Mouse (Mus musculus) embryonic fibroblast, embryonic 13.5 days (primary cell): ENCODE data around the gene Rfc5.
"Not testable (repeated sequence)": the region's sequence is repeated elsewhere in the genome, so short reads cannot be mapped to it uniquely, and the experiment has no call there.

Source experiments
- CTCF ChIP-seq: IDR thresholded peaks from 2 replicates; pipeline ENCODE4 v1.5.1; 2011; ENCODE audit warnings: mild to moderate bottlenecking, control low read depth, low read length, moderate library complexity, borderline replicate concordance; ENCODE audit not compliant: insufficient read depth
- POLR2A ChIP-seq: IDR thresholded peaks from 2 replicates; pipeline ENCODE4 v1.6.1; 2011; ENCODE audit warnings: low read depth, mild to moderate bottlenecking, control low read depth, low read length, moderate library complexity

- not testable (repeated sequence) for TF ChIP-seq CTCF, POLR2A
Observed at GRCm38 (mm10) chr5:117433501-117433900, 44.7 kb upstream of the Rfc5 start.
